Mouse (Mus musculus): ENCODE measurements at regions not wholly inside any gene's neighbourhood (a gene's known extent, or its start where the extent isn't known, plus 50 kb on each side); places are given as distances from the start of the nearest gene placed in this dataset.
A peak's percentile ranks its signal among the peaks of the same experiment; 100 is the strongest.

GRCm38 (mm10) chr2:128382473-128382872 is 208.5 kb upstream of the Spdye4c start:
- DNase-seq (ENCODE audit: extremely low read depth, low read depth, low spot score), result no peak
- no peaks in the 10 kb centered on the region for H3K27me3 ChIP-seq (ENCODE audit: control insufficient read depth, insufficient read depth, low read length)
- no peaks in the 10 kb centered on the region for H3K36me3 ChIP-seq (ENCODE audit: control insufficient read depth, insufficient read depth, low read length)
- no peak overlapping the region for H3K4me3 ChIP-seq (ENCODE audit: insufficient read depth, low read depth, low read length)
- peaks cover 4% of the 10 kb centered on the region; the same call in 1 of the 2 replicates for H3K4me1 ChIP-seq (ENCODE audit: control insufficient read depth, insufficient read depth, low read length)
- 78% methylated on average over 4 of the region's 4 CpGs for WGBS
- no peak overlapping the region for H3K27ac ChIP-seq (replicated peaks; ENCODE audit: insufficient read depth, low read depth, low read length)
- H3K9ac ChIP-seq (ENCODE audit: low read depth, low read length), result no peak overlapping the region
- TF ChIP-seq POLR2A (IDR thresholded peaks at IDR 0.05; ENCODE audit: extremely low read depth, insufficient read depth, low read length) (no peak), CTCF (IDR thresholded peaks at IDR 0.05; ENCODE audit: low read depth, low read length) (no peak)
- no peaks in the 10 kb centered on the region for H3K79me2 ChIP-seq (ENCODE audit: control insufficient read depth, insufficient read depth, low read length)

GRCm38 (mm10) chr2:128384612-128385011 is 206.4 kb upstream of the Spdye4c start:
- Histone ChIP-seq H3K9ac (ENCODE audit: low read depth, low read length) (no peak overlapping the region), H3K36me3 (ENCODE audit: control insufficient read depth, insufficient read depth, low read length) (no peaks in the 10 kb centered on the region), H3K4me3 (ENCODE audit: insufficient read depth, low read depth, low read length) (no peak overlapping the region), H3K79me2 (ENCODE audit: control insufficient read depth, insufficient read depth, low read length) (no peaks in the 10 kb centered on the region), H3K27me3 (ENCODE audit: control insufficient read depth, insufficient read depth, low read length) (no peaks in the 10 kb centered on the region), H3K4me1 (ENCODE audit: control insufficient read depth, insufficient read depth, low read length) (peaks cover 4% of the 10 kb centered on the region), H3K27ac (replicated peaks; ENCODE audit: insufficient read depth, low read depth, low read length) (no peak overlapping the region)
- 67% methylated on average over 10 of the region's 10 CpGs for WGBS
- TF ChIP-seq CTCF (IDR thresholded peaks at IDR 0.05; ENCODE audit: low read depth, low read length) (no peak), POLR2A (IDR thresholded peaks at IDR 0.05; ENCODE audit: extremely low read depth, insufficient read depth, low read length) (no peak)
- no peak for DNase-seq (ENCODE audit: extremely low read depth, low read depth, low spot score)

- WGBS, result 49% methylated on average over 4 of the region's 4 CpGs
- H3K27me3 ChIP-seq (ENCODE audit: control insufficient read depth, insufficient read depth, low read length), result no peaks in the 10 kb centered on the region
- no peaks in the 10 kb centered on the region for H3K79me2 ChIP-seq (ENCODE audit: control insufficient read depth, insufficient read depth, low read length)
- no peaks in the 10 kb centered on the region for H3K36me3 ChIP-seq (ENCODE audit: control insufficient read depth, insufficient read depth, low read length)
- no peak for TF ChIP-seq CTCF (IDR thresholded peaks at IDR 0.05; ENCODE audit: low read depth, low read length)
- DNase-seq (ENCODE audit: extremely low read depth, low read depth, low spot score), result no peak
- H3K27ac ChIP-seq (replicated peaks; ENCODE audit: insufficient read depth, low read depth, low read length), result no peak overlapping the region
- no peak overlapping the region for H3K9ac ChIP-seq (ENCODE audit: low read depth, low read length)
- no peak overlapping the region for H3K4me3 ChIP-seq (ENCODE audit: insufficient read depth, low read depth, low read length)
- peaks cover 5% of the 10 kb centered on the region for H3K4me1 ChIP-seq (ENCODE audit: control insufficient read depth, insufficient read depth, low read length)
These were observed 204.0 kb upstream of the Spdye4c start for GRCm38 (mm10) chr2:128386846-128387621.

- Histone ChIP-seq H3K36me3 (ENCODE audit: control insufficient read depth, insufficient read depth, low read length) (no peaks in the 10 kb centered on the region), H3K9ac (ENCODE audit: low read depth, low read length) (no peak overlapping the region), H3K4me3 (ENCODE audit: insufficient read depth, low read depth, low read length) (no peak overlapping the region), H3K27ac (replicated peaks; ENCODE audit: insufficient read depth, low read depth, low read length) (no peak overlapping the region), H3K4me1 (ENCODE audit: control insufficient read depth, insufficient read depth, low read length) (peaks cover 5% of the 10 kb centered on the region), H3K27me3 (ENCODE audit: control insufficient read depth, insufficient read depth, low read length) (no peaks in the 10 kb centered on the region), H3K79me2 (ENCODE audit: control insufficient read depth, insufficient read depth, low read length) (no peaks in the 10 kb centered on the region)
- 53% methylated on average over 8 of the region's 8 CpGs for WGBS
- DNase-seq (ENCODE audit: extremely low read depth, low read depth, low spot score), result no peak
- no peak for TF ChIP-seq CTCF (IDR thresholded peaks at IDR 0.05; ENCODE audit: low read depth, low read length)
- TF ChIP-seq POLR2A (IDR thresholded peaks at IDR 0.05; ENCODE audit: extremely low read depth, insufficient read depth, low read length), result no peak
These were observed 203.0 kb upstream of the Spdye4c start for GRCm38 (mm10) chr2:128387851-128388471.

GRCm38 (mm10) chr2:128388883-128389470 is 202.0 kb upstream of the Spdye4c start:
- peak; percentile 33 for DNase-seq (ENCODE audit: extremely low read depth, low read depth, low spot score)
- Histone ChIP-seq H3K9ac (ENCODE audit: low read depth, low read length) (no peak overlapping the region), H3K27me3 (ENCODE audit: control insufficient read depth, insufficient read depth, low read length) (no peaks in the 10 kb centered on the region), H3K79me2 (ENCODE audit: control insufficient read depth, insufficient read depth, low read length) (no peaks in the 10 kb centered on the region), H3K4me3 (ENCODE audit: insufficient read depth, low read depth, low read length) (no peak overlapping the region), H3K36me3 (ENCODE audit: control insufficient read depth, insufficient read depth, low read length) (no peaks in the 10 kb centered on the region), H3K27ac (replicated peaks; ENCODE audit: insufficient read depth, low read depth, low read length) (no peak overlapping the region), H3K4me1 (ENCODE audit: control insufficient read depth, insufficient read depth, low read length) (peaks cover 5% of the 10 kb centered on the region)
- TF ChIP-seq POLR2A (IDR thresholded peaks at IDR 0.05; ENCODE audit: extremely low read depth, insufficient read depth, low read length) (no peak), CTCF (IDR thresholded peaks at IDR 0.05; ENCODE audit: low read depth, low read length) (no peak)
- 50% methylated on average over 7 of the region's 7 CpGs for WGBS

- no peaks in the 10 kb centered on the region for H3K27me3 ChIP-seq (ENCODE audit: control insufficient read depth, insufficient read depth, low read length)
- no peak overlapping the region for H3K4me3 ChIP-seq (ENCODE audit: insufficient read depth, low read depth, low read length)
- no peaks in the 10 kb centered on the region for H3K36me3 ChIP-seq (ENCODE audit: control insufficient read depth, insufficient read depth, low read length)
- no peak overlapping the region for H3K27ac ChIP-seq (replicated peaks; ENCODE audit: insufficient read depth, low read depth, low read length)
- 53% methylated on average over 9 of the region's 9 CpGs for WGBS
- H3K79me2 ChIP-seq (ENCODE audit: control insufficient read depth, insufficient read depth, low read length), result no peaks in the 10 kb centered on the region
- H3K9ac ChIP-seq (ENCODE audit: low read depth, low read length), result no peak overlapping the region
- TF ChIP-seq POLR2A (IDR thresholded peaks at IDR 0.05; ENCODE audit: extremely low read depth, insufficient read depth, low read length) (no peak), CTCF (IDR thresholded peaks at IDR 0.05; ENCODE audit: low read depth, low read length) (no peak)
- H3K4me1 ChIP-seq (ENCODE audit: control insufficient read depth, insufficient read depth, low read length), result peaks cover 8% of the 10 kb centered on the region
- no peak for DNase-seq (ENCODE audit: extremely low read depth, low read depth, low spot score)
These were observed 198.7 kb upstream of the Spdye4c start for GRCm38 (mm10) chr2:128392344-128392743.
